ENCODE assay signal across 14 mouse cellular contexts in the genomic region with DNA sequence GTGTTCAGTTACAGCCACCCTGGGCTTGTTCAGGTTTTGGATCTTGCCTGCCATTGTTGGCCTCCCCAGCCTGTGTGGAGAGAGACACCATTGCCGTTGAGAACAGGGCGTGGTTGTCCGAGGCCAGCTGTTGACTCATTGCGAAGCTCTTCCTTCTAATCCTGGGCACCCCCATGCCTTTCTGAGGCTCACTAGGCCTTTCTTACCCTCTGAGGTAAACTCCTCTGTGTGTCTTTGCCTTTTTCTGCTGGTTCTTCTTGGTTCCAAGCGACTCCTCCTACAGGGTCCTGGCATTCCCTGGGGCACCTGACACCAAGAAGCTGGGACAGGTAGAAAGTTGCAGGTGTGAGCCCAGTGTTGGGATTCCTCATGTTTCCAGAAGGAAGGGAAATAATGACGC.
"Had no signal": no experiment of that assay in that cellular context is flagged by ENCODE, and none has a peak within 500 bp of the region (broad histone marks: within the 10 kb centered on the region; RNA-seq: fewer than 3 reads in every experiment).

No protein-coding gene starts in this region.

- ATAC-seq: lung, postnatal 0 days had no signal

- H3K9me3 ChIP-seq: liver, embryonic 15.5 days; stomach, embryonic 15.5 days had no signal

- H3K27me3 ChIP-seq: liver, embryonic 15.5 days; stomach, embryonic 15.5 days had no signal

- H3K9ac ChIP-seq: liver, embryonic 15.5 days; stomach, embryonic 15.5 days had no signal

- DNase-seq: kidney, adult 11 months; kidney, adult 9 months; kidney, postnatal 4 days; lung, adult 2 months; lung, postnatal 36 days; right cerebral cortex, postnatal 4 days; thymus, adult 2 months; thymus, postnatal 25 days had no signal

- H3K4me1 ChIP-seq: liver, embryonic 15.5 days; stomach, embryonic 15.5 days had no signal

- H3K36me3 ChIP-seq: liver, embryonic 15.5 days; stomach, embryonic 15.5 days had no signal

- H3K27ac ChIP-seq: kidney, postnatal 0 days; layer of hippocampus, adult 2 months; liver, embryonic 15.5 days; stomach, embryonic 15.5 days had no signal

- H3K4me2 ChIP-seq: liver, embryonic 11.5 days; liver, embryonic 15.5 days; stomach, embryonic 15.5 days had no signal

- H3K4me3 ChIP-seq: layer of hippocampus, adult 2 months; liver, embryonic 15.5 days; stomach, embryonic 15.5 days had no signal
